Mouse (Mus musculus): ENCODE data around the gene Sparc.

DNA sequence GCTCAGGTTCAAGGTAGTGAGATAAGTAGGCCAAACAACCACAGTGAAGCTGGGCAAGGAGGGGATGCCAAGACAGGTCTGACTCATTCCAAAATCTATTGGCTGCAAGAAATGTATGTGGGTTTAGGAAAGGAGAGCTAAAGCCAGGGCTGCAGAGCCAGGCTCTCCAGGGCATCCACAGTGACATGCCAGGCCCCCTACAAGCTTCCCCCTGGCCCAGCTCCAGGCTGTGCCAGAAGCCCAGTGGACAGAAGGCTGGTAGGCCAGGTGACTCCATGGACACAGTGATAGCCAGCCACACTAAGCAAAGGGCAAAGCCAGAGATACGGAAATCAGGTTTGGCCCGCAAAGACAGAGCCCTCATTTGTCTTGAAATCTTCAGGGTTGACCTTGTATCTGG, 66.1 kb downstream of the Sparc start:
- TF ChIP-seq CTCF (IDR thresholded peaks at IDR 0.05; ENCODE audit: borderline replicate concordance, insufficient read depth, low read length) (no peak), POLR2A (IDR thresholded peaks at IDR 0.05; ENCODE audit: low read depth, low read length) (no peak)

All from embryonic fibroblast, embryonic 13.5 days (primary cell).